Comparison of ENCODE assay signal across 8 mouse cellular contexts in the genomic region with DNA sequence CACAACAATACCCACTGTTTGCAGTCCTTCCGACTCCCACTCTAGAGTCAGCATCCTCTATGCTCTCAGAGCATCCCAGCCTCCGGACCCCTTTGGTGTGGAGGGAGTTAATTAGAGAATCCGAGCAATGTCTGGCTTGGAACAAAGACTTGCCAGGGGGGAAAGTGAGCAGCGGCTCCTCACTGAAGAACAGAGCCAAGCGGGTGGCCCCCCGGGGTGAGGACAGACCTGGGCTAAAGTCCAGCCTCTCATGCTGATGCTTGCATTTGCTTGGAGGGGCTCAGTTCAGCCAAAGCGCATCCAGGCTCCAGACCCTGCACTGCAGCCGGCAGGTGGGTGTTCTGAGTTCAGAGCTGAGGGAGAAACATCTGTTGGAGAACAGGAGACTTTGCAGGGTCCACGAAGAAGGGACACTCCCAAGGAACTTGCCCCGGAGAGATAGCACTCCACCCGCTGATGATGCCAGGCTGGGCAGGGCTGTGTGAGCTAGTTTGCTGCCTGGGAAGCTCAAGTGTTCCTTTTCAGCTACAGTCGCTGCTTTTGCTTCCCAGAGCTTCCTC.
DNase-seq lines count a peak whose midpoint lies in the region; ATAC-seq and TF ChIP-seq lines count a peak whose summit lies in the region.

No protein-coding gene starts in this region.

- intact Hi-C loops in gastrocnemius, adult 2 months (cut with DNase I) = no loop called here

- ATAC-seq in embryonic facial prominence, embryonic 13.5 days (ENCODE audit: insufficient number of reproducible peaks, insufficient read depth, low FRiP score, low TSS enrichment, low read depth) = no peak
- ATAC-seq in limb, embryonic 13.5 days (ENCODE audit: low FRiP score, low read depth) = peak; percentile 51; the same call in 1 of the 2 replicates

- under 1% methylated on average over 12 of the region's 12 CpGs for WGBS in embryonic facial prominence, embryonic 13.5 days
- under 1% methylated on average over 12 of the region's 12 CpGs for WGBS in limb, embryonic 13.5 days

- H3K4me1 ChIP-seq in embryonic facial prominence, embryonic 13.5 days = peaks cover 8% of the 10 kb centered on the region
- H3K4me1 ChIP-seq in limb, embryonic 13.5 days = peaks cover 13% of the 10 kb centered on the region

- peaks cover 4% of the 10 kb centered on the region; the same call in 1 of the 2 replicates for H3K27me3 ChIP-seq in embryonic facial prominence, embryonic 13.5 days
- H3K27me3 ChIP-seq in limb, embryonic 13.5 days = peaks cover 12% of the 10 kb centered on the region

- H3K4me3 ChIP-seq in gastrocnemius, adult 2 months = peak overlapping the region; percentile 50
- peak overlapping the region; percentile 32 for H3K4me3 ChIP-seq in embryonic facial prominence, embryonic 13.5 days
- H3K4me3 ChIP-seq in limb, embryonic 13.5 days = peak overlapping the region; percentile 32

- no peaks in the 10 kb centered on the region for H3K9me3 ChIP-seq in embryonic facial prominence, embryonic 13.5 days
- no peaks in the 10 kb centered on the region for H3K9me3 ChIP-seq in limb, embryonic 13.5 days

- H3K36me3 ChIP-seq in embryonic facial prominence, embryonic 13.5 days = no peaks in the 10 kb centered on the region
- H3K36me3 ChIP-seq in limb, embryonic 13.5 days = no peaks in the 10 kb centered on the region

- peak overlapping the region; percentile 58 for H3K4me2 ChIP-seq in embryonic facial prominence, embryonic 13.5 days
- peak overlapping the region; percentile 60 for H3K4me2 ChIP-seq in limb, embryonic 13.5 days (replicated peaks)

- no peak for TF ChIP-seq CTCF in gastrocnemius, adult 2 months (IDR thresholded peaks at IDR 0.05)

- H3K27ac ChIP-seq in gastrocnemius, adult 2 months = no peak overlapping the region
- peak overlapping the region; percentile 4; the same call in 1 of the 2 replicates for H3K27ac ChIP-seq in embryonic facial prominence, embryonic 13.5 days
- no peak overlapping the region for H3K27ac ChIP-seq in limb, embryonic 13.5 days

- no peak for DNase-seq in gastrocnemius, adult 2 months
- no peak for DNase-seq in gastrocnemius, adult 8-10 months (ENCODE audit: low spot score in 2 of 2)
- peak; percentile 45 for DNase-seq in ES-CJ7 (ENCODE audit: low read depth, low spot score)
- no peak for DNase-seq in adrenal gland, postnatal 25 days
- no peak for DNase-seq in thymus, postnatal 4 days
- DNase-seq in layer of hippocampus, postnatal 14 days (ENCODE audit: low spot score in 2 of 2) = no peak

- peak overlapping the region; percentile 55; the same call in 1 of the 2 replicates for H3K9ac ChIP-seq in embryonic facial prominence, embryonic 13.5 days
- 0 out of 2 replicates have a peak overlapping the region, but pooled peaks have one; percentile 13 for H3K9ac ChIP-seq in limb, embryonic 13.5 days
